Mouse (Mus musculus) heart, postnatal 0 days (tissue): ENCODE data around the gene Eif2ak3. TPM values are rescaled to one million over a fixed set of nuclear protein-coding genes. Genes with fewer than 3 reads are reported as not detected.
A peak's percentile ranks its signal among the peaks of the same experiment; 100 is the strongest.

Experiments
- ATAC-seq: fragments of 200-750 bp; cut with Nextera tagmentation; 2 replicates; pipeline ENCODE4 v1.8.0; 2017; ENCODE audit warnings: low read depth, moderate number of reproducible peaks, moderate library complexity; ENCODE audit not compliant: insufficient read depth
- DNase-seq: peaks from one replicate; pipeline ENCODE4 v3.0.0-alpha.2; 2016; ENCODE audit warnings: low spot score
- H3K27ac ChIP-seq: fragments of 300-500 bp; sonication (generic); 2 replicates; pipeline ENCODE4 v1.5.1; 2014; ENCODE audit warnings: low read depth, mild to moderate bottlenecking
- H3K27me3 ChIP-seq: fragments of 300-500 bp; sonication (generic); 2 replicates; pipeline ENCODE4 v1.6.1; 2014; ENCODE audit warnings: low read length, mixed read lengths; ENCODE audit not compliant: control insufficient read depth, insufficient read depth
- H3K36me3 ChIP-seq: fragments of 300-500 bp; sonication (generic); replicated peaks from 2 replicates; pipeline ENCODE4 v1.6.1; 2014; ENCODE audit warnings: low read length, mixed read lengths; ENCODE audit not compliant: control insufficient read depth, insufficient read depth
- H3K4me1 ChIP-seq: fragments of 300-500 bp; sonication (generic); 2 replicates; pipeline ENCODE4 v1.6.1; 2014; ENCODE audit warnings: antibody characterized with exemption; ENCODE audit not compliant: control insufficient read depth, insufficient read depth
- H3K4me2 ChIP-seq: fragments of 300-500 bp; sonication (generic); 2 replicates; pipeline ENCODE4 v1.6.1; 2014; ENCODE audit warnings: low read depth, mild to moderate bottlenecking, low read length, moderate library complexity
- H3K4me3 ChIP-seq: fragments of 300-500 bp; sonication (generic); 2 replicates; pipeline ENCODE4 v1.5.1; 2014; ENCODE audit warnings: low read depth, low read length
- H3K9ac ChIP-seq: fragments of 300-500 bp; sonication (generic); replicated peaks from 2 replicates; pipeline ENCODE4 v1.6.1; 2014; ENCODE audit warnings: low read depth, low read length, mixed read lengths
- H3K9me3 ChIP-seq: fragments of 300-500 bp; sonication (generic); replicated peaks from 2 replicates; pipeline ENCODE4 v1.6.1; 2016; ENCODE audit warnings: low read length; ENCODE audit not compliant: control insufficient read depth
- CTCF ChIP-seq: IDR thresholded peaks from 2 replicates; pipeline ENCODE4 v1.5.1; 2016; ENCODE audit warnings: antibody characterized with exemption, control low read depth, low read depth
- EP300 ChIP-seq: IDR thresholded peaks from 2 replicates; pipeline ENCODE4 v1.6.1; 2016; ENCODE audit warnings: antibody characterized with exemption, low read depth
- WGBS: fragments of 180-500 bp; shearing (Covaris S2); extraction: QIAGEN DNeasy Blood & Tissue Kit; methylation state at CpG from one replicate; pipeline ENCODE4 v1.1.7; 2014; 5-methylcytosine and 5-hydroxymethylcytosine counted together
- polyA plus RNA-seq: library from polyadenylated mRNA; unstranded; fragments of >200 nt; fragmentation: Nextera tagmentation; extraction: Ambion mirVana; gene quantifications from 2 replicates; pipeline ENCODE4 v1.2.1, GENCODE M21; 2015
- total RNA-seq: library from RNA; depleted of rRNA; stranded (reverse); fragments of >200 nt; gene quantifications from 2 replicates; pipeline ENCODE4 v1.2.3, GENCODE M21; 2014; ENCODE audit warnings: low replicate concordance

Gene Eif2ak3
- total and polyA plus RNA-seq, 2 experiments from 2014 or later = 3.6 to 16.6 TPM

- ATAC-seq (peak; percentile 57), DNase-seq (peak; percentile 57)
- Histone ChIP-seq H3K27me3 (no peaks in the 10 kb centered on the region), H3K4me1 (no peaks in the 10 kb centered on the region), H3K27ac (no peak overlapping the region; the same call in 1 of the 2 replicates), H3K4me3 (peak overlapping the region; percentile 30), H3K9me3 (no peaks in the 10 kb centered on the region), H3K4me2 (peak overlapping the region; percentile 36), H3K9ac (0 out of 2 replicates have a peak overlapping the region, but pooled peaks have one; percentile 20), H3K36me3 (peaks cover 80% of the 10 kb centered on the region)
- 42% methylated on average over 11 of the region's 11 CpGs for WGBS
- no peak for TF ChIP-seq CTCF
Observed at GRCm38 (mm10) chr6:70887993-70888392, 43.7 kb downstream of the Eif2ak3 start.

- TF ChIP-seq CTCF (peak; percentile 35), EP300 (no peak)
Observed at GRCm38 (mm10) chr6:70898166-70898565, 53.9 kb downstream of the Eif2ak3 start.

GRCm38 (mm10) chr6:70899594-70900003 lies 55.3 kb downstream of the Eif2ak3 start:
- no peak overlapping the region for H3K27ac ChIP-seq
- peaks cover 73% of the 10 kb centered on the region for H3K36me3 ChIP-seq
- no peak for TF ChIP-seq EP300
- no peaks in the 10 kb centered on the region for H3K9me3 ChIP-seq
- no peak for ATAC-seq
- H3K27me3 ChIP-seq = no peaks in the 10 kb centered on the region
- no peak overlapping the region for H3K9ac ChIP-seq
- 67% methylated on average over 8 of the region's 8 CpGs for WGBS
- DNase-seq = no peak
- no peaks in the 10 kb centered on the region for H3K4me1 ChIP-seq
- no peak overlapping the region for H3K4me2 ChIP-seq
- H3K4me3 ChIP-seq = no peak overlapping the region

More at GRCm38 (mm10) chr6:70898166-70898565, 53.9 kb downstream of the Eif2ak3 start:
- H3K4me3 ChIP-seq = no peak overlapping the region
- H3K9me3 ChIP-seq = no peaks in the 10 kb centered on the region
- no peak overlapping the region for H3K4me2 ChIP-seq
- no peak overlapping the region for H3K9ac ChIP-seq
- peak; percentile 19 for DNase-seq
- no peaks in the 10 kb centered on the region for H3K4me1 ChIP-seq
- 71% methylated on average over 6 of the region's 6 CpGs for WGBS
- H3K27ac ChIP-seq = no peak overlapping the region
- H3K36me3 ChIP-seq = peaks cover 79% of the 10 kb centered on the region
- no peaks in the 10 kb centered on the region for H3K27me3 ChIP-seq
- no peak for ATAC-seq

GRCm38 (mm10) chr6:70903689-70904088 lies 59.4 kb downstream of the Eif2ak3 start:
- Histone ChIP-seq H3K27me3 (no peaks in the 10 kb centered on the region), H3K27ac (no peak overlapping the region), H3K9me3 (no peaks in the 10 kb centered on the region), H3K4me2 (no peak overlapping the region), H3K4me3 (no peak overlapping the region), H3K36me3 (peaks cover 52% of the 10 kb centered on the region), H3K9ac (no peak overlapping the region), H3K4me1 (no peaks in the 10 kb centered on the region)
- 62% methylated on average over 5 of the region's 5 CpGs for WGBS
- ATAC-seq = peak; percentile 39
- no peak for TF ChIP-seq CTCF
- TF ChIP-seq EP300 = no peak
- DNase-seq = no peak

GRCm38 (mm10) chr6:70909572-70909971 lies 65.3 kb downstream of the Eif2ak3 start:
- H3K9me3 ChIP-seq = no peaks in the 10 kb centered on the region
- TF ChIP-seq CTCF (no peak), EP300 (no peak)
- ATAC-seq (no peak), DNase-seq (no peak)
- H3K9ac ChIP-seq = no peak overlapping the region
- H3K4me1 ChIP-seq = no peaks in the 10 kb centered on the region
- peaks cover 16% of the 10 kb centered on the region for H3K36me3 ChIP-seq
- no peak overlapping the region for H3K4me3 ChIP-seq
- H3K27ac ChIP-seq = no peak overlapping the region
- no peak overlapping the region for H3K4me2 ChIP-seq
- 90% methylated on average over 7 of the region's 7 CpGs for WGBS
- H3K27me3 ChIP-seq = no peaks in the 10 kb centered on the region

- TF ChIP-seq CTCF = no peak
- H3K4me3 ChIP-seq = no peak overlapping the region
- DNase-seq (no peak), ATAC-seq (no peak)
- 67% methylated on average over 4 of the region's 4 CpGs for WGBS
- no peaks in the 10 kb centered on the region for H3K4me1 ChIP-seq
- H3K27me3 ChIP-seq = no peaks in the 10 kb centered on the region
- peaks cover 13% of the 10 kb centered on the region; the same call in 1 of the 2 replicates for H3K36me3 ChIP-seq
- H3K9me3 ChIP-seq = no peaks in the 10 kb centered on the region
- H3K4me2 ChIP-seq = no peak overlapping the region
- no peak overlapping the region for H3K9ac ChIP-seq
- no peak overlapping the region for H3K27ac ChIP-seq
Observed at GRCm38 (mm10) chr6:70910285-70910684, 66.0 kb downstream of the Eif2ak3 start.
